Mouse (Mus musculus): ENCODE measurements around the gene 3425401B19Rik.

GRCm38 (mm10) chr14:32624811-32625210, 60.3 kb downstream of the 3425401B19Rik start:
- TF ChIP-seq MAX (IDR thresholded peaks at IDR 0.05) = no peak
- no peak for TF ChIP-seq CTCF (IDR thresholded peaks at IDR 0.05; ENCODE audit: control insufficient read depth, insufficient read depth, insufficient read length)
- TF ChIP-seq MYOG (IDR thresholded peaks at IDR 0.05; ENCODE audit: control insufficient read depth, extremely low read depth, insufficient read length) = no peak
- no peak for TF ChIP-seq FOSL1 (IDR thresholded peaks at IDR 0.05; ENCODE audit: insufficient read depth, low read length, poor library complexity, severe bottlenecking)
- no peak for TF ChIP-seq MYOD1 (IDR thresholded peaks at IDR 0.05; ENCODE audit: control insufficient read depth, insufficient read length, low read depth)

All from C2C12 (cell line).